Mouse (Mus musculus) spleen, postnatal 10 days (tissue): Measurements from ENCODE around the gene Wasl.

Experiments used
- DNase-seq, 2 experiments: peaks; one replicate each; pipeline ENCODE4 v3.0.0; 2021 to 2022; ENCODE audit warnings: low spot score in 2 of 2

The Wasl gene

DNA sequence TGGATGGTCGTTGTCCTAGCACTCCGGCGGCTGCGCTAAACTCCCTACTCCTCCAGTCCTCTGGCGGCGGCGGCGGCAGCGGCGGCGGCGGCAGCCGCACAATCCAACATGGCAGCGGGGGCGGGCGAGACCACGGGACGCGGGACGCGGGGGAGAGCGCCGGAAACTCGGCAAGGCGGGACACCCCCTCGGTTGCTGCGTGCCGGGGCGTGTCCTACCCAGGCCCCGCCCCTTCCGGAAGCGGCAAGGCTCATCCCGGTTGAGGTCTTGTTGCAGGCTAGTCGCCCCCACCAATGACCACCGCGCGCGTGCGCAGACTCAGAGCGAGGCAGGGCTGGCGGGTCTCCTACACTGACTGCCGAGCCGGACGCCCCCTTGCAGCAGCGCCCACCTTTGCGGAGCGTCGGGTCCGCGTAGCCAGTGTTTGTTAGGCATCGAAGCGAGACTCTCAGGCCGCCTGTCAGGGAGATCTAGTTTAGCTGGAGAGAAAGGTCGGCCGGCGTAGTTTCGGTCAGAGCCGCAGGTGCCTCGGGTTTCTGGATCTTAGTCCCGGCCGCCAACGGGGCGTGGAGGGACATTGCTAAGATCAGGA lies at the start of gene Wasl:
Gene Wasl (minus strand): TSS at position 143 of the 592 bp plus-strand sequence.
- DNase-seq: peak; percentile 95 to 98

DNA sequence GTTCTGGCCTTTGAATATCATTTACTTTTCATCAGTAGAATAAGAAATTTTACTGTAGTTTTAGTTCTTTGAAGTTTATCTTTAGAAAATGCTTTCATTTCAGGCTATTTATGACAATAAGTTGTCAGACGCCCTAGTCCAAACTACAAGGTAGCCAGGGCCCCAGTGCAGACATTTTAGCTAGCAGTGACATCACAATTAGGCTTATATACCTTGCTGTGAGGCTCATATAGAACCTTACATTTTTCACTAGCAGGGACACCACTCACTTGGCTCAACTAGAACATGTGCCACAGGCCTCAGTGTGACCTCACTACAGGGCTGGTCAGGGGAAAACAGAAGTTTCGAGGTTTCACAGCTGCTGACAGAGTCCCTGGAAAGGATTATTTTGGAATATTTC lies 42.7 kb upstream of the Wasl start:
- DNase-seq: no peak

DNA sequence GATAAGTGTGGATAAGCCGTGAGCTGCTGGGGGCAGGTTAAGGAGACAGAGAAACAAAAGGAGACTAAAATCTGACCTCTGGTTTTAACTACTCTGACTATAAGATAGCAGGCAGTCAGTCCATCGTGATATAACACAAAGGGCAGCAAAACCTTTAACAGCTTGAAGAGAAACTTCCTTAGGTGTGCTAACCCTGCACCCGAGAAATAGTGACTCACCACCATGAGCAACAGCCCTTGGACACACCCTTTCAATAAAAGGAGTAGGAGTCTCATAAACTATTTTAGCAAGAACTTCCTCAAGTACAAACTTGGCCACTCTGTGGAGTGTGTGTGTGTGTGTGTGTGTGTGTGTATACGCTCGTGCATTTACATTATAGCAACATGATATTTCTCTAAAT lies 42.3 kb upstream of the Wasl start:
- no peak for DNase-seq

GRCm38 (mm10) chr6:24697216-24697615 lies 32.4 kb upstream of the Wasl start:
- no peak for DNase-seq

DNA sequence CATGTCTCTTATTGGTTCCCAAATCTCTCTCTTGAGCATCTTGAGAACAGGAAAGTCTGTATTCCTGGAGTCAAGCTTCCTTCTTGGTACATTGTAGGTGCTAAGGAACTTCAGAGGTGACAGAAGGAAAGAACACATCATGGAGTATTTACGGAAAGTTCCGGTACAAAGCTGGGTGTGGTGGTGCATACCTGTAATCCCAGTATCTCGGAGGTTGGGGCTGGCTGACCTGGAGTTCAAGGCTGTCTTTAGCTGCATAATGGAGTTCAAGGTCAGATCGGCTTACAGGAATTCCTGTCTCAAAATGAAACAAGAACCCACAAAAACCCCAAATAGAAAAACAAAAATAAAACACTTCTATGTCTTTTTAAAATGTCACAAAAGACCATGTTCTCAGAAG lies 31.3 kb upstream of the Wasl start:
- DNase-seq: no peak

- DNase-seq: no peak
These were observed 29.9 kb upstream of the Wasl start for GRCm38 (mm10) chr6:24694455-24695410.

DNA sequence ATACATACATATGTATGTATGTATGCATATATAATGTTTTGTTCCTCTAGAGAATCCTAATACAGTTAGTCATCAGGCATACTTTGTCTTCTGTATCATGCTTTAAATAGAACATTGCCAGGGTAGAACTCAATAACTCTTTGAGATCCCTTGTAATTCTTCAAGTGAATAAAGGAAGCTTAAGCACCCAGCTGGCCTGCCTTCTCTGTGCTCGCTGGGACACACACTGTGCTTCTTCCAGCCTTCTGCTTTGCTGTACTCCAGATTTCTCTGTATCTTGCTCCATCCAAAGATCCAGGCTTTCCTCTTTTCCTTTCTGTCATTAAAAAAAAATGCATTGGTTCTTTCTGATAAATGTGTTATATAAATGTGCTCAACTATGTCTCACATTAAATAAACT lies 23.1 kb upstream of the Wasl start:
- DNase-seq: no peak

DNA sequence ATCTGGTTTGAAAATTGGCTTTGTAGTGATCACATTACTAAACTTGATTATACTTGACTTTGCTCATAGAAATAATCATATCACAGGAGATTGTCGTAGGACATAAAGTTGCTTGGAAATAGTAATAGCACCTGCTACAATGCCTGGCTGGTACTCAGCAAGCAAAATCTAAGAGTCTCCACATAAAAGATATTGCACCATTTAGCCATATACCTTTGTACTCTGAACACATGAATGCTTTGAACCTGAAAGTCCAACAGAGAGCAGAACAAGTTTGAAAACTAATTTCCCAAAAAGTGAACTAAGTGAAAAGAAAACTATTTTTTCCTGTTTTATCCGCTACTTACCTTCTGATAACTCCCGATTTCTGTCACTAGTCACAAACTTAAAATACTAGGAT lies 18.3 kb upstream of the Wasl start:
- DNase-seq: no peak

GRCm38 (mm10) chr6:24667829-24668228 lies 3.0 kb upstream of the Wasl start:
- no peak for DNase-seq

DNA sequence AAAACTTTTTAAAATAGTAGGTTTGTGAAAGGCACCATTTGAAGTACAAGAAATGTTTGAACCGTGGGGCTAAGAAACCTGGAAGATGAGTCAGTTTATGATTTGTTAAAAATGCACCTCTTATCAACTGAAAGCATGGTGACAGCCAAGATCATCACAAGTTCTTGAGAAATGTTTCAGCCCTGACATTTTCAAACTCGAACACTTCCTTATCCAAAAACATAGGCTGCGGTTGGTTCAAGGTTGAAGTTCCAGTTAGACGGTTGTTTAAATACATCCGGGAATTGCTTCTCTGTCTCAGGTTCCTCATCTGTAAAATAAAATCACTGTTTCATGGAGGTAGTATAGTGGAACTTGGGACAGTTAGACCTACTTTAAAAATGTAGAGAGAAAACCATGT lies 1.4 kb upstream of the Wasl start:
- no peak for DNase-seq

GRCm38 (mm10) chr6:24664133-24664866 lies 509 bp downstream of the Wasl start:
- DNase-seq: peak in 1 of 2 experiments; percentile 65

GRCm38 (mm10) chr6:24663196-24664132 lies 1.3 kb downstream of the Wasl start:
- peak; percentile 21 to 38 for DNase-seq

GRCm38 (mm10) chr6:24662483-24662882 lies 2.3 kb downstream of the Wasl start:
- no peak for DNase-seq

GRCm38 (mm10) chr6:24661879-24662278 lies 2.9 kb downstream of the Wasl start:
- no peak for DNase-seq

- DNase-seq: no peak
These were observed 7.0 kb downstream of the Wasl start for GRCm38 (mm10) chr6:24657647-24658387.

- DNase-seq: no peak
These were observed 8.7 kb downstream of the Wasl start for GRCm38 (mm10) chr6:24656094-24656493.

GRCm38 (mm10) chr6:24651538-24651937 lies 13.3 kb downstream of the Wasl start:
- DNase-seq: no peak

- no peak for DNase-seq
These were observed 14.1 kb downstream of the Wasl start for GRCm38 (mm10) chr6:24650719-24651118.

- DNase-seq: no peak
These were observed 16.4 kb downstream of the Wasl start for GRCm38 (mm10) chr6:24648403-24648802.

- no peak for DNase-seq
These were observed 17.6 kb downstream of the Wasl start for GRCm38 (mm10) chr6:24647103-24647691.
